Mouse (Mus musculus) small intestine, adult 2 months (tissue): ENCODE measurements at regions not wholly inside any gene's neighbourhood (a gene's known extent, or its start where the extent isn't known, plus 50 kb on each side); places are given as distances from the start of the nearest gene placed in this dataset.

ENCODE experiments used
- CTCF ChIP-seq: fragments of 200-500 bp; IDR thresholded peaks from 2 replicates; pipeline ENCODE4 v1.5.1; 2012; ENCODE audit warnings: low read depth, mild to moderate bottlenecking, control low read depth, inconsistent platforms, low read length, moderate library complexity, mixed read lengths; ENCODE audit not compliant: insufficient replicate concordance, insufficient read length; ENCODE audit errors: extremely low read depth
- POLR2A ChIP-seq: fragments of 200-500 bp; IDR thresholded peaks from 2 replicates; pipeline ENCODE4 v1.6.1; 2012; ENCODE audit warnings: low read depth, mild to moderate bottlenecking, control low read depth, inconsistent platforms, low read length, moderate library complexity

DNA sequence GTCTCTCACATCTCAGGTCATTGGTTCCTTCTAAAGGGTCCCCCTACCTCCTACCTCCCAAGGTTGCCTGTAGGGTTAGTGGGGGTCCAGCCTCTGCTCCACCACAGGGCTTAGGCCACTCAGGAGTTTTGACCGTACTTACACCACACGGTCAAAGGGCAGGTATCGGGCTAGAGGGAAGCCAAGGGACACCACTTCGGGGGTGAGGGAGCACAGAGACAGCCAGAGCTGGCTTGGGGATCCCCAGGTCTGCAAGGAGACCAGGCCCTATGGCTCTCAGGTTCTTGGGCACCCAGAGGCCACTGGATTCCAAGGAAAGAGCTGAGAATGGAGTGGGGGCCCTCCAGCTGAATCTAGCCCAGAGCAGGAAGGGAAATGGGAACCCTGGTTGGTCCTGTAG is 135.5 kb upstream of the Gm9972 start:
- TF ChIP-seq CTCF (no peak), POLR2A (no peak)
